Mouse (Mus musculus) thymus, adult 2 months (tissue): ENCODE data around the gene Gcc2.

ENCODE experiments used
- CTCF ChIP-seq: fragments of 200-500 bp; IDR thresholded peaks from 2 replicates; pipeline ENCODE4 v1.5.1; 2012; ENCODE audit warnings: mild to moderate bottlenecking, control low read depth, low read length, moderate library complexity, borderline replicate concordance; ENCODE audit not compliant: control insufficient read depth, poor library complexity, insufficient read depth; ENCODE audit errors: extremely low read depth
- POLR2A ChIP-seq: fragments of 200-500 bp; IDR thresholded peaks from 2 replicates; pipeline ENCODE4 v1.6.1; 2012; ENCODE audit warnings: mild to moderate bottlenecking, low read length, control low read depth, moderate library complexity; ENCODE audit not compliant: control insufficient read depth, poor library complexity, insufficient read depth; ENCODE audit errors: extremely low read depth

- TF ChIP-seq CTCF: no peak
- TF ChIP-seq POLR2A: no peak
Observed at GRCm38 (mm10) chr10:58290742-58291141, 35.4 kb downstream of the Gcc2 start.
